Mouse (Mus musculus) left cerebral cortex, postnatal 4 days (tissue): ENCODE results near the gene Pcp2. TPM values are rescaled to one million over a fixed set of nuclear protein-coding genes. Genes with fewer than 3 reads are reported as not detected.
A peak's percentile ranks its signal among the peaks of the same experiment; 100 is the strongest.
"Not testable (repeated sequence)": the region's sequence is repeated elsewhere in the genome, so short reads cannot be mapped to it uniquely, and the experiment has no call there.

Experiments used
- DNase-seq: peaks from one replicate; pipeline ENCODE4 v3.0.0-alpha.2; 2022
- intact Hi-C: fragments of 180-260 bp; cut with DNase I; formaldehyde crosslinking; loops from one replicate; pipeline ENCODE4 v1.15.1; 2025
- total RNA-seq, 2 experiments: library from RNA; stranded (reverse); gene quantifications; 2 replicates each; pipeline ENCODE4 v1.2.3; 2021

Gene Pcp2
- total RNA-seq, 2 experiments from 2014 or later = 1.0 TPM; not detected in 1

GRCm38 (mm10) chr8:3626971-3627370 lies 1.6 kb upstream of the Pcp2 start:
- intact Hi-C loops = loop anchor here (5.0 kb wide), 1 partner anchor 50 kb away; the partner anchor contains the start of gene Trappc5
- no peak for DNase-seq

- no peak for DNase-seq
- intact Hi-C loops = no loop called here
Observed at GRCm38 (mm10) chr8:3622119-3622518, 3.2 kb downstream of the Pcp2 start.

DNA sequence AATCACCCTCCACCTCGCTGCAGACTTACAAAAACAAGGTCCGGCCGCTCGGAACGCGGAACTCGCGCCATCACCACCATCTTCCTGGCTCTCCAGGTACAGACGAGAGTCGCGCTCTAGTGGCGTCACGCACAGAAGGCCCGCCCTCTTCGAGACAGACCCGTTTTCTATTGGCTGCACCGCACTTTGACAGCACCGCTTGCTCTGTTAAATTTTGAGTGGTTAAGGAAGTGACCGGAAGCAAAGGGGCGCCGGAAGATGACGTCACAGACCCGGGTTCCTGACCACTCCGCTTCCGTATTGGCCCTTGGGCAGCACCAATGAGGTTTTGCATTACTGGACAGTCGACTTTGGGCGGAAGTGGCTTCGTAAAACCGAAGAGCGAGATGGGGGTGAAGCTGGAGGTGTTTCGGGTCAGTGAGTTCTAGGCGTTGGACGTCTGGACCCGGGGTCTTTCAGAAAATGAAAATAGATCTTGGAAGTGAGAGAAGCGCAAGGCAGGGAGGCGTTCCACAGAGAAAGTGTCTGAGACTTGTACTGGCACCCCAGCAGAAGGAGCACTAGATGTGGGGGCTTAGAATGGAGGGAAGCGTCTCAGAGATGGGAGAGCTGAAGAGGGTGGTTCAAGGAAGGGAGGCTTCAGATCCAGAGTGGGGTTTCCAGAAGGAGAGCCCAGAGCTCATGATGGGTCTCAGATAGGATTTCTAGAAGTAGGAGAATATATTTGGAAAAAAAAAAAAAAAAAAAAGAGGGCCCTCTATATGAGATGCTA lies 4.0 kb downstream of the Pcp2 start, which contains the start of the genes Xab2 and Pet100:
TSS of gene Xab2 (minus strand) at position 118 of the 772 bp plus-strand sequence.
TSS of gene Pet100 (plus strand) at position 350 of the 772 bp plus-strand sequence.
- intact Hi-C loops = no loop called here
- DNase-seq = peak; percentile 98

- DNase-seq = no peak
- intact Hi-C loops = no loop called here
Observed at GRCm38 (mm10) chr8:3609816-3610150, 15.6 kb downstream of the Pcp2 start.

- DNase-seq = no peak
- intact Hi-C loops = no loop called here
Observed at GRCm38 (mm10) chr8:3609046-3609815, 16.1 kb downstream of the Pcp2 start.

- intact Hi-C loops = no loop called here
- no peak for DNase-seq
Observed at GRCm38 (mm10) chr8:3607822-3608221, 17.5 kb downstream of the Pcp2 start.

DNA sequence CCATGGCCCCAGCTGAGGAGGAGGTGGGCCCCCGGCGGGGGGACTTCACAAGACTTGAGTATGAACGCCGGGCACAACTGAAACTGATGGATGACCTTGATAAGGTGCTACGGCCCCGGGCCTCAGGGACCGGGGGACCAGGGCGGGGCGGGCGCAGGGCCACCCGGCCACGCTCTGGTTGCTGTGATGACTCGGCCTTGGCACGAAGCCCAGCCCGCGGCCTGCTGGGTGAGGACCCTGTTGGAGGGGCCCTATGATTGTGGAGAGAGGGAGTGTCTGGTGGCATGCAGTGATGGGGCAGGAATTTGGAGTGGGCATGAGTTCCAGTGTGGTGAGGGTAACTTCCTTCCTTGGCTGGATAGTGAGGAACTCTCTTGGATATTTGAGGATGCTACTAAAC lies 18.8 kb downstream of the Pcp2 start:
- intact Hi-C loops = no loop called here
- no peak for DNase-seq

- intact Hi-C loops = no loop called here
- DNase-seq = no peak
Observed at GRCm38 (mm10) chr8:3603439-3603838, 21.9 kb downstream of the Pcp2 start.

GRCm38 (mm10) chr8:3600401-3600800 lies 24.9 kb downstream of the Pcp2 start:
- intact Hi-C loops = no loop called here
- no peak for DNase-seq

- intact Hi-C loops = no loop called here
Observed at GRCm38 (mm10) chr8:3599219-3599618, 26.1 kb downstream of the Pcp2 start.

GRCm38 (mm10) chr8:3598054-3598453 lies 27.3 kb downstream of the Pcp2 start:
- intact Hi-C loops = no loop called here
- DNase-seq = no peak

More at GRCm38 (mm10) chr8:3599219-3599618, 26.1 kb downstream of the Pcp2 start:
- no peak for DNase-seq

GRCm38 (mm10) chr8:3594466-3594865 lies 30.9 kb downstream of the Pcp2 start:
- intact Hi-C loops = no loop called here
- no peak for DNase-seq

DNA sequence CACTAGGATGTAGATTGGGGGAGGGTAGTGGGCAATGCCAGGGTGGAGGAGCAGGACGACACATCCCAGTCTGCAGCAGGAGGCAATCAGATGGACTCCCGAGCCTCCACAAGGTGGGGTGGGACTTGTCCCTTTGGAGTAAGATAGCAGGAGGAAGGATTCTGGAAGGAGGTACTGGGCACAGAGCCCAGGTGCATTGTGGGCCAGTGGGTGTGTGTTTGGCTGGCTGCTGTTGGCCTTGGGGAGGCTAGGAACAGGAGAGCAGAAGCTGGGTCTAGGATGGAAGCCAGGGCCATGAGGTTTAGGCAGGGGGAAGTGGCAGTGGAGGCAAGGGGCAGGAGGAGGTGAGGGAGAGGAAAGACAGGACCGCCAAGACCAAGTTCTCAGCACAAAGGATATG lies 31.9 kb downstream of the Pcp2 start:
- intact Hi-C loops = no loop called here
- DNase-seq = peak; percentile 52

DNA sequence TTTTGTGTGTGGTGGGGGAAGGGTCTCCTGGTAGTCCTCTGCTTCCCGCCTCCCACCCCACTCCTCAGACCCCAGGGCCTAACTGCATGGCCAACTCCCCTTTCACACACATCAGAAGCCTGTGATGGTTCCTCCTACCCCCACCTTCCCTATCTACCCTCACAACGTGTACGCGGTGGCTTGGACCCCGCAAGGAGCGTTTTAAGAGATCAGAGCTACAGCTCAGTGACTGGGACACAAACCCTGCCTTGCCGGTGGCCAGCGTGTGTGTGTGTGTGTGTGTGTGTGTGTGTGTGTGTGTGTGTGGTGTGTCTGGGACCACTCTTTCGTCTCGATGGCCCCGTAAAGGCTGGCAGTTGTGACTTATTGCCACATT lies 37.1 kb downstream of the Pcp2 start:
- intact Hi-C loops = no loop called here
- no peak for DNase-seq

- intact Hi-C loops = no loop called here
Observed at GRCm38 (mm10) chr8:3587391-3588257, 37.7 kb downstream of the Pcp2 start.

GRCm38 (mm10) chr8:3586993-3587390 lies 38.4 kb downstream of the Pcp2 start, which contains the start of gene Camsap3:
Camsap3 (plus strand) TSS chr8:3587293.
- intact Hi-C loops = no loop called here
- DNase-seq = no peak

More at GRCm38 (mm10) chr8:3587391-3588257, 37.7 kb downstream of the Pcp2 start:
- peak; percentile 69 for DNase-seq

DNA sequence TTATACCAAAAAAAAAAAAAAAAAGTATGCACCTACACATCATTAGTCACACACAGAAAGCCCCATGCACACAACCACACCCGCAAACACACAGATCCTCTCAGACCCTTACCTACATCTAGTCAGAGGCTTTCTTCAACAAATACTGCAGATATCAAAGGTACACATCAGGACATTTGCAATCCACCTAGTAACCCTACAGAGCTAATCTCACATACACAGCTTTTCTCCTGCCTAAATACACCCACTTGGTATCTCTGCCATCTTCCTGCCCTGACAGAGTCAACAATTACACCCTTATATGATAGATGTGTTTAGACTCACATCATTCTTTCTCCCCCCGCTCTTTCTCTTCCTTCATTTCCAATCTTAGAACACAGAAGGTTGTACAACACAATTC lies 38.9 kb downstream of the Pcp2 start:
- intact Hi-C loops = no loop called here

GRCm38 (mm10) chr8:3581961-3582360 lies 43.4 kb downstream of the Pcp2 start:
- intact Hi-C loops, DNase-seq: not testable (repeated sequence)

More for the DNA sequence above, 38.9 kb downstream of the Pcp2 start:
- no peak for DNase-seq

DNA sequence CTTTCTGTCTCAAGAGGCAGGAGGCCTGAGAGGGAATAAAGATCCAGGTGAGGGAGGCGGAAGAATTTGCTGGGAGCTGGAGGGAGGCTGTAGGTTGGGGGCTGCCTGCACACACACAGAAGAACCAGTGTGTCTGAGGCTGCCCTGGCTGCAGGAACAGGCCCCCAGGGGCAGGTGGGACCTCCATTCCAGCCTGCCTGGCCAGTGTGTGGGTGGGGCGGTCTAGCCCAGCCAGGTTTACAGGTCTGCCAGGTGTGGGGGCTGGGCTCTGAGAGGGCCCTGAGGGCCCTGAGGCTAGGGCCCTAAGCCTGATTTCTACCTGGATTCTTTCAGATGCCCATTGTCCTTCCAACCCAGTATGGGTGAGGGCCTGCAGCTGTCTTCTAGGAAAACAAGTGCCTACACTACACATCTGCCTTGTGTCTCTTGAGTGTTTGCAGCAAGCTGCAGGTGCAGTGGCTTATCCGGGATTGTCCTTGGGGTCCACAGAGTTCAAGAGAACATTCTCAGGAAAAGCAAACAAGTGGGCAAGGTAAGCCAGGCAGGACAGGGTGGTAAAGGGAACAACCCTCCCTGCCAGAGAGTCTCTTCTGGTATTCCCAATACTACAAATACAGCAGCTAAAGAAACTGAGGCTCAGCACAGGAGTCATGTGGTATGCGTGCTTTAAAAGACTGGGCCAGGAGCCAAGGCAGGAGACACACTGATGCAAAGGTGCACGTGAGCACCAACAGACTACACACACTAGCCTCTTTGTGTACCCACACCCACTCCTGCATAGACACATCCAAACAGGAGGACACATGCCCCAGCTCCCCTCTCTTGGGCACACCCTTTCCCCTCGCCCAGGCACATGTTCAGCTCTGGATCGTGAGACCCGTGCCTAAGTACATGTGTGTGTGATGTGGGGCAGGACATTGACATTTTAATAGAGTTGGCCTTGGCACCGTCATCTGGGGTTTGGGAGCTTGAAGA lies 45.7 kb downstream of the Pcp2 start:
- DNase-seq = no peak
- intact Hi-C loops = no loop called here
